Mouse (Mus musculus): ENCODE measurements around the gene Igsf6. TPM values are rescaled to one million over a fixed set of nuclear protein-coding genes. Genes with fewer than 3 reads are reported as not detected.
"Not testable (repeated sequence)": the region's sequence is repeated elsewhere in the genome, so short reads cannot be mapped to it uniquely, and the experiment has no call there.

Gene Igsf6
- polyA plus RNA-seq, 1 experiment from 2014 or later = 0.96 TPM

DNA sequence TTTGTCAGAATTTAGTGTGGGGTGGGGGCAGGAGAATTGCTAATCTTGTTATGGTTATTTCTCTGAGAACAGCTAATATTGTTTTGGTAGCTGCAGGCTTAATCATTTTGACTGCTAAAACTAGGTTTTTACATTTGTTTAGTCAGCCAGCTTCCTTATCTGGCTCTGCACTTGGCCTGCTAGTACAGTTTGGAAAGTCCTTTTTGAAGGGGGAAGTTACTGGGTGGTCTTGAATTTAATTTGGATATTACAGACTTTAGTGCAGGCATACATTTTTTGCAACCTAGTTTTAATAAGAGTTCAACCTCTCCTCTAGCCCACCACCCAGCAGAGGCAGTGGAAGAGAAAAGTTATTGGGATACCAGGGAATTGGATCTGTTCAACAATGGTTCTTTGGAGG lies 44.4 kb downstream of the Igsf6 start:
- ATAC-seq (replicated peaks; ENCODE audit: low FRiP score); DNase-seq (ENCODE audit: low spot score); H3K9me3 ChIP-seq (ENCODE audit: control insufficient read depth, low read length); H3K9ac ChIP-seq (ENCODE audit: low read length); H3K4me1 ChIP-seq (replicated peaks; ENCODE audit: control insufficient read depth, insufficient read depth, low read length); H3K27me3 ChIP-seq (ENCODE audit: control insufficient read depth, insufficient read depth, low read length); H3K27ac ChIP-seq (ENCODE audit: low read depth, low read length); H3K36me3 ChIP-seq (ENCODE audit: control insufficient read depth, insufficient read depth, low read length); H3K4me2 ChIP-seq (ENCODE audit: low read depth, low read length, severe bottlenecking); H3K4me3 ChIP-seq (ENCODE audit: low read depth, low read length): not testable (repeated sequence)

DNA sequence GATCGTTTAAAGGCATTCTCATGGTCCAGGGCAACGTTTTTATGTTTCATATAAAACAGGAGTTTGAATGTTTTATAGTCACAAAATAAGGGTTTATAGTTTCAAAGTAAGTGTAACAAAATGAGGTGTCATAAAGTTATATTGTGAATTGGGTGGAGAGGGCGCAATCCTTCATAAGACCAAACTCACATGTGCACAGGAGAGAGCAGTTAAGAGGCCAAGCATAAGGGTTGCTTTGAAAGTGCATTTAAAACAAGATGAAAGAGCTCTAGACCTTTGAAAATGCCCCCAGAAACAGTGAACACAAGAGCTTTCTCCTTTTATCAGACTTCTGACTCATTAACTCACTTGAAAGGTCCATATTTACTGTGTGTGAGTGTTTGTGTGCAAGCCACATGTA lies 48.1 kb downstream of the Igsf6 start:
- DNase-seq (ENCODE audit: low spot score) = no peak
- Histone ChIP-seq H3K4me3 (ENCODE audit: low read depth, low read length) (no peak overlapping the region), H3K9ac (ENCODE audit: low read length) (no peak overlapping the region), H3K27ac (ENCODE audit: low read depth, low read length) (no peak overlapping the region), H3K4me1 (replicated peaks; ENCODE audit: control insufficient read depth, insufficient read depth, low read length) (no peaks in the 10 kb centered on the region), H3K4me2 (ENCODE audit: low read depth, low read length, severe bottlenecking) (no peak overlapping the region), H3K36me3 (ENCODE audit: control insufficient read depth, insufficient read depth, low read length) (no peaks in the 10 kb centered on the region), H3K27me3 (ENCODE audit: control insufficient read depth, insufficient read depth, low read length) (no peaks in the 10 kb centered on the region), H3K9me3 (ENCODE audit: control insufficient read depth, low read length) (no peaks in the 10 kb centered on the region)
- WGBS = 66% methylated on average over 3 of the region's 3 CpGs
- no peak for ATAC-seq (replicated peaks; ENCODE audit: low FRiP score)

DNA sequence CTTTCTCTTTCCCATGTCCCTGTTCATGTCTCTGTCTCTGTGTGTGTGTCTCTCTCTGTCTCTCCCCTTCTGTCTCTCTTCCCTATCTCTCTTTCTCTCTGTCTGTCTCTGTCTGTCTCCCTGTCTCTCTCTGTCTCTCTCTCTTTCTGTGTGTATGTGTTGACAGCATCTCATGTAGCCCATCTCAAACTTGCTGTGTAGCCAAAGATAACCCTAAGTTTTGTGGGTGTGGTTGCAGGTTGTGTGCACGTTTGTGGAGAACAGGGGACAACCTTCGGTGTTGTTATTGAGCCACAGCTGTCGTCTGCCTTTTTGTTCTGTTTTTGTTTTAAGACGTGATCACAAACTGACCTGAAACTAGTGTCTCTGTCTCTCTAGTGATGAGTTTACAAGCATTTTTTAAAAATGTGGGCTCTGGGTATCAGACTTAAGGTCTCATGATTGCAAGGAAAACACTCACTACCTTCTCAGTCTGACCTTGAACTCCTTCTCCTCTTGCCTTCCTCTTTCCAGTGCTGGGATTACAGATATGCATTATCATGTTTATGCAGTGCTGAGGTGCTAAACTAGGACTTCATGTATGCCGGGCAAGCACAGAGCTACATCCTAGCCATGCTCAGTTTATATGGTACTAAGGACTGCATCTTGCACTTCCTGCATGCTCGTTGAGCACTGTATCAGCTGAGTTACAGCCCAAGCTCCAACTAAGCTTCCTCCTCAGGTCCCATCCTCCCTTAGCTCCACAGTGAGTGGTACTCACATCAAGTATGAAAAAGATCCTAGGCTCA lies 49.0 kb downstream of the Igsf6 start:
- Histone ChIP-seq H3K4me3 (ENCODE audit: low read depth, low read length) (no peak overlapping the region), H3K27ac (ENCODE audit: low read depth, low read length) (no peak overlapping the region), H3K27me3 (ENCODE audit: control insufficient read depth, insufficient read depth, low read length) (no peaks in the 10 kb centered on the region), H3K4me1 (replicated peaks; ENCODE audit: control insufficient read depth, insufficient read depth, low read length) (no peaks in the 10 kb centered on the region), H3K4me2 (ENCODE audit: low read depth, low read length, severe bottlenecking) (no peak overlapping the region), H3K9me3 (ENCODE audit: control insufficient read depth, low read length) (no peaks in the 10 kb centered on the region), H3K36me3 (ENCODE audit: control insufficient read depth, insufficient read depth, low read length) (no peaks in the 10 kb centered on the region), H3K9ac (ENCODE audit: low read length) (no peak overlapping the region)
- 86% methylated on average over 6 of the region's 6 CpGs for WGBS
- ATAC-seq (replicated peaks; ENCODE audit: low FRiP score) = no peak
- no peak for DNase-seq (ENCODE audit: low spot score)

DNA sequence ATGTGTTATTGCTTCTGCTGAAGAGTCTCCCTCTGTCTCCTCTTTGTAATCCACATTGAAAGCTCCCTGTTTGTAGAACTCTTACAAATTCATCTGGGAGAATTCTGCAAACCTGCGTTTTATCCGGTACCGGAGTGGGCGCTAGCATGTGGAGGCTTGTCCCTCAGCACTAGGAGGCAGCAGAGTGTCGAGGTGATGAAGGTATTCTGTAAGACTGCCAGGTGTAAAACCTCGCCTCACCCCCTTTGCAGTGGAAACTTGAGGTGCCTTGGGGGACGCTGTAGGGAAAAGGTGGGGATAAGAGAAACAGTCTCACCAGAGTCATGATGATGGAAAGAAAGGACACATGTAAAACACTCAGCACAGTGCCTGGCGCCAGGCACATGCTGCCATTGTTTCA lies 54.1 kb downstream of the Igsf6 start:
- 40% methylated on average over 8 of the region's 8 CpGs for WGBS
- no peak overlapping the region for H3K27ac ChIP-seq (ENCODE audit: low read depth, low read length)

DNA sequence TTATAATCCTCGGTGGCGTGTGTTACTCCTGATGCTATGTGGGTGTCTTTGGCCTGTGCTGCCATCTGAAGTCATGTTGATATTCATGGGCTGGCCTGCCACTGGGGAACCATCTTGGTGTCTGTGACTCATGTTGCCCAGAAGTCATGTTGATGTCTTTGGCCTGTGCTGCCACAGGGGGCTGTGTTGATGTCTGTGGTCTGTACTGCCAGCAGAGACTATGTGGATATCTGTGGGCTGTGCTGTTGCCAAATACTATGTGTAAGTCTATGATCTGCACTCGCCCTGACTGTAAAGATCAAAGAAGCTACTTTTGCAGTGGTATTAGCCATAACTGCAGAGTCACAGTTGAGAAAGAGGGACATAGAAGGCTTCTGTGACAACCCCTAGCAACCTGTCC lies 55.6 kb downstream of the Igsf6 start:
- no peak overlapping the region for H3K9ac ChIP-seq (ENCODE audit: low read length)
- no peak overlapping the region for H3K4me3 ChIP-seq (ENCODE audit: low read depth, low read length)
- H3K9me3 ChIP-seq (ENCODE audit: control insufficient read depth, low read length) = no peaks in the 10 kb centered on the region
- WGBS = 84% methylated on average over 3 of the region's 3 CpGs
- DNase-seq (ENCODE audit: low spot score) (no peak), ATAC-seq (replicated peaks; ENCODE audit: low FRiP score) (no peak)
- H3K4me1 ChIP-seq (replicated peaks; ENCODE audit: control insufficient read depth, insufficient read depth, low read length) = no peaks in the 10 kb centered on the region
- H3K36me3 ChIP-seq (ENCODE audit: control insufficient read depth, insufficient read depth, low read length) = no peaks in the 10 kb centered on the region
- no peaks in the 10 kb centered on the region for H3K27me3 ChIP-seq (ENCODE audit: control insufficient read depth, insufficient read depth, low read length)
- no peak overlapping the region for H3K27ac ChIP-seq (ENCODE audit: low read depth, low read length)
- no peak overlapping the region for H3K4me2 ChIP-seq (ENCODE audit: low read depth, low read length, severe bottlenecking)

More for the DNA sequence above, 54.1 kb downstream of the Igsf6 start:
- Histone ChIP-seq H3K4me3 (ENCODE audit: low read depth, low read length) (no peak overlapping the region), H3K36me3 (ENCODE audit: control insufficient read depth, insufficient read depth, low read length) (no peaks in the 10 kb centered on the region), H3K9ac (ENCODE audit: low read length) (no peak overlapping the region), H3K9me3 (ENCODE audit: control insufficient read depth, low read length) (no peaks in the 10 kb centered on the region), H3K27me3 (ENCODE audit: control insufficient read depth, insufficient read depth, low read length) (no peaks in the 10 kb centered on the region), H3K4me1 (replicated peaks; ENCODE audit: control insufficient read depth, insufficient read depth, low read length) (no peaks in the 10 kb centered on the region), H3K4me2 (ENCODE audit: low read depth, low read length, severe bottlenecking) (no peak overlapping the region)
- ATAC-seq (replicated peaks; ENCODE audit: low FRiP score) (no peak), DNase-seq (ENCODE audit: low spot score) (no peak)

DNA sequence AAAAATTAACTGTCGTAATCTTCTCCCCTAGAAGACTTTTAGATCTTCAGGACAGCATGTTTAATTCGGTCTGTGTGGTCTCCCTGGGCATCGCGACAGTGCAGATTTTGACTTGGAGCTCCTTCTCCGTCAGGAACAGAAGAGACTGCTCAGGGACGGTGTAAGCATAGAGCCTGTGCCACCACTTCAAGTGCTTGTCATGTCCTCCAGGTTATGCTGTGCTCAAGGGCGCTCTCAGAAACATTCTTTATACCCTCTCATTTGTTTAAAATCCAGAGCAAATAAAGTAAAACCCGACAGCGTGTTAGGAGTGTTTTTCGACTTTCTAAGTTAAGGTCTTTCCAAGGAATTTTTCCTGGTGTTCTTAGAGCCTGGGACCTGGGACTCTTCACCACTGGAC lies 59.9 kb downstream of the Igsf6 start:
- no peaks in the 10 kb centered on the region for H3K4me1 ChIP-seq (replicated peaks; ENCODE audit: control insufficient read depth, insufficient read depth, low read length)
- no peaks in the 10 kb centered on the region for H3K27me3 ChIP-seq (ENCODE audit: control insufficient read depth, insufficient read depth, low read length)
- no peak overlapping the region for H3K4me3 ChIP-seq (ENCODE audit: low read depth, low read length)
- H3K9me3 ChIP-seq (ENCODE audit: control insufficient read depth, low read length) = no peaks in the 10 kb centered on the region
- DNase-seq (ENCODE audit: low spot score) (no peak), ATAC-seq (replicated peaks; ENCODE audit: low FRiP score) (no peak)
- H3K27ac ChIP-seq (ENCODE audit: low read depth, low read length) = no peak overlapping the region
- no peak overlapping the region for H3K9ac ChIP-seq (ENCODE audit: low read length)
- 92% methylated on average over 10 of the region's 10 CpGs for WGBS
- no peaks in the 10 kb centered on the region for H3K36me3 ChIP-seq (ENCODE audit: control insufficient read depth, insufficient read depth, low read length)
- H3K4me2 ChIP-seq (ENCODE audit: low read depth, low read length, severe bottlenecking) = no peak overlapping the region

Other genes with a start within 250 kb of the Igsf6 start
- gene Eef2k, start 231.7 kb downstream of the Igsf6 start, polyA plus RNA-seq (2014; fragmentation: Nextera tagmentation; extraction: Ambion mirVana) = 10.0 and 12.7 TPM in 2 replicates
- gene Polr3e, start 156.8 kb downstream of the Igsf6 start, polyA plus RNA-seq (2014; fragmentation: Nextera tagmentation; extraction: Ambion mirVana) = 27.1 and 29.1 TPM in 2 replicates
- gene Cdr2, start 92.3 kb downstream of the Igsf6 start, polyA plus RNA-seq (2014; fragmentation: Nextera tagmentation; extraction: Ambion mirVana) = 15.6 and 16.3 TPM in 2 replicates
- 0.23 and 0.48 TPM in 2 replicates for gene Mfsd13b, start 92.1 kb downstream of the Igsf6 start, polyA plus RNA-seq (2014; fragmentation: Nextera tagmentation; extraction: Ambion mirVana)
- 252 and 261 TPM in 2 replicates for gene Mettl9, start 40.1 kb downstream of the Igsf6 start, polyA plus RNA-seq (2014; fragmentation: Nextera tagmentation; extraction: Ambion mirVana)
- 0.11 TPM in 1 of 2 replicates, not detected in the other for gene Otoa, start 7.1 kb upstream of the Igsf6 start, polyA plus RNA-seq (2014; fragmentation: Nextera tagmentation; extraction: Ambion mirVana)

All from forebrain, embryonic 11.5 days (tissue).